Mouse (Mus musculus): ENCODE data around the gene Dedd. TPM values are rescaled to one million over a fixed set of nuclear protein-coding genes. Genes with fewer than 3 reads are reported as not detected.
A peak's percentile ranks its signal among the peaks of the same experiment; 100 is the strongest.
"Not testable (repeated sequence)": the region's sequence is repeated elsewhere in the genome, so short reads cannot be mapped to it uniquely, and the experiment has no call there.

Dedd gene
- polyA plus RNA-seq, 1 experiment from 2014 or later = 36.0 TPM

DNA sequence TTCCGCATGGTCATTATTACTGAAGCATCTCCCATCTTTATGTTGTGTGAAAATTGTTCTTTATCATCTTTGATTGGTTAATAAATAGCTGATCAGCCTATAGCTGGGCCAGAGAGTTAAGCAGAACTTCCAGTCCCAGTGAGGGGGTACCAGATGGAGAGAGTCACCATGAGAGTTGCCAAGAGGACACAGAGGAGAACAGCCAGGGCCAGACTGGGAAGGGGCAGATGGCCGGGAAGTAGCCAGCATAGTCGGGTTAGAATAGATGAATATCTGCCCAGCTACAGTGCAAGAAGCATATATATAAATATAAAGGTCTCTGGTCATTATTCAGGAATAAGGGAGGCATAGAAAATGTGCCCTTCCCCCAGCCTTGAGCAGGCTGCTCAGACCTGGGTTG lies 30.7 kb upstream of the Dedd start:
- Histone ChIP-seq H3K4me1 (ENCODE audit: control insufficient read depth, insufficient read depth, low read length) (peaks cover 6% of the 10 kb centered on the region), H3K36me3 (ENCODE audit: control insufficient read depth, insufficient read depth) (no peaks in the 10 kb centered on the region), H3K4me3 (ENCODE audit: low read length) (no peak overlapping the region), H3K9me3 (replicated peaks; ENCODE audit: control insufficient read depth, low read length) (no peaks in the 10 kb centered on the region), H3K27me3 (ENCODE audit: control insufficient read depth, insufficient read depth, low read length) (peaks cover 6% of the 10 kb centered on the region; the same call in 1 of the 2 replicates), H3K27ac (ENCODE audit: low read length) (no peak overlapping the region), H3K4me2 (ENCODE audit: low read depth, low read length) (no peak overlapping the region), H3K9ac (ENCODE audit: low read length) (no peak overlapping the region)
- 53% methylated on average over 3 of the region's 3 CpGs for WGBS
- ATAC-seq (replicated peaks; ENCODE audit: extremely low read depth, insufficient read depth, low FRiP score) = no peak

DNA sequence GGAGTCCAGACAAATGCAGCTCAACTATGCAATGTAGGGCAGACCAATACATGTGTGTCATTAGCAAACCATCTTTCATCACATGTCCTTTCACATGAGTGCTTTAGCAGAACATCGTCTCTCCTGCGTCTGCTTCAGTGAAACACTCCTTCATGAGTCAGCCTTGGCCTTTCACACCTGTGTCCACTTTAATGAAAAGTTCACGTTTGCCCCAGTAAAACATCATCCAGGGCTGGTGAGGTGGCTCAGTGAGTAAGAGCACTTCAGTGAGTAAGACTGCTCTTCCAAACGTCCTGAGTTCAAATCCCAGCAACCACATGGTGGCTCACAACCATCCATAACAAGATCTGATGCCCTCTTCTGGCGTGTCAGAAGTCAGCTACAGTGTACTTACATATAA lies 22.8 kb upstream of the Dedd start:
- not testable (repeated sequence) for H3K36me3 ChIP-seq (ENCODE audit: control insufficient read depth, insufficient read depth); H3K4me2 ChIP-seq (ENCODE audit: low read depth, low read length); H3K4me1 ChIP-seq (ENCODE audit: control insufficient read depth, insufficient read depth, low read length); H3K27me3 ChIP-seq (ENCODE audit: control insufficient read depth, insufficient read depth, low read length); ATAC-seq (replicated peaks; ENCODE audit: extremely low read depth, insufficient read depth, low FRiP score); H3K9ac ChIP-seq (ENCODE audit: low read length); H3K4me3 ChIP-seq (ENCODE audit: low read length); H3K27ac ChIP-seq (ENCODE audit: low read length); H3K9me3 ChIP-seq (replicated peaks; ENCODE audit: control insufficient read depth, low read length)
- 69% methylated on average over 5 of the region's 5 CpGs for WGBS

DNA sequence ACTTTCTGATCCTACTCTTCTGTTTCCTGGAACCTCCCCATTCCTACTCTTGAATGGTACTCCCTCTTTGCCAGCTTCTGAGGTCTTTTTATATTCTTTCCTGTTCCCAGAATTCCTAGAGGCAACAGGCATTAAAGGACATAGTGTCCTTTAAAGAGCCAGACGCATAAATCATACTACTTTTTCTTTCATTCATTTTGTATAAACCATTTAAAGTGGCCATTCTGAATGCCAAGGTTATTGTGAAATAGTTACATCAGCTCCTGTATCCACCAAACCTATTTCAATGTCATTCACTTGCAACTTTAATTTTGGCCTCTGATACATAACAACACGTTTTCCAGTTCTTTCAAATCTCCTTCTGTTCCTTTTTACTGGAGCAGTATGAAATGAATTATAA lies 19.6 kb upstream of the Dedd start:
- no peak for ATAC-seq (replicated peaks; ENCODE audit: extremely low read depth, insufficient read depth, low FRiP score)
- Histone ChIP-seq H3K9me3 (replicated peaks; ENCODE audit: control insufficient read depth, low read length) (no peaks in the 10 kb centered on the region), H3K36me3 (ENCODE audit: control insufficient read depth, insufficient read depth) (no peaks in the 10 kb centered on the region), H3K27me3 (ENCODE audit: control insufficient read depth, insufficient read depth, low read length) (no peaks in the 10 kb centered on the region), H3K4me2 (ENCODE audit: low read depth, low read length) (no peak overlapping the region), H3K4me3 (ENCODE audit: low read length) (no peak overlapping the region), H3K4me1 (ENCODE audit: control insufficient read depth, insufficient read depth, low read length) (no peaks in the 10 kb centered on the region), H3K9ac (ENCODE audit: low read length) (no peak overlapping the region), H3K27ac (ENCODE audit: low read length) (no peak overlapping the region)
- WGBS = 71% methylated on average over 2 of the region's 2 CpGs

DNA sequence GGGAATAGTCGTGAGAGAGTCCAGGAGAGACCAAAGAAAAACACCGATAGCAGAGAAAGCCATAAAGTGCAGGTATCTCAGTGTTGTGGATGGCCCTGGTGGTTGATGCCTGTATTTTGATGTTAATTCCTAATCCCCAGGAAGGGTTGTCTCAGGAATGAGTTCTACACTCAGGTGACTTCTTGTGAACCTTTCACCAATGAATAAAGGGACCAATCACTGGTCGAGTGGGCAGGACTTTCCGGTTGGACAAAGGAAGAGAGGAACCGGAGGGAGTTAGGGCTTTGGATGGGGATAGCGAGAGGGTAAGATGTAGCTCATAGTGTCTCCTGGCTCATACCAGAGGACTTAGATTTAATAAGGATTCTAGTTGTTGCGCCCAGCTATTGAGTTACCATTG lies 9.2 kb upstream of the Dedd start:
- WGBS = 20% methylated on average over 7 of the region's 7 CpGs
- Histone ChIP-seq H3K9me3 (replicated peaks; ENCODE audit: control insufficient read depth, low read length) (no peaks in the 10 kb centered on the region), H3K9ac (ENCODE audit: low read length) (peak overlapping the region; percentile 20; the same call in 1 of the 2 replicates), H3K27ac (ENCODE audit: low read length) (no peak overlapping the region), H3K4me1 (ENCODE audit: control insufficient read depth, insufficient read depth, low read length) (0 out of 2 replicates have a peak, but pooled peaks cover 2% of the 10 kb centered on the region), H3K4me3 (ENCODE audit: low read length) (peak overlapping the region; percentile 30), H3K4me2 (ENCODE audit: low read depth, low read length) (peak overlapping the region; percentile 50), H3K36me3 (ENCODE audit: control insufficient read depth, insufficient read depth) (no peaks in the 10 kb centered on the region), H3K27me3 (ENCODE audit: control insufficient read depth, insufficient read depth, low read length) (no peaks in the 10 kb centered on the region)
- no peak for ATAC-seq (replicated peaks; ENCODE audit: extremely low read depth, insufficient read depth, low FRiP score)

DNA sequence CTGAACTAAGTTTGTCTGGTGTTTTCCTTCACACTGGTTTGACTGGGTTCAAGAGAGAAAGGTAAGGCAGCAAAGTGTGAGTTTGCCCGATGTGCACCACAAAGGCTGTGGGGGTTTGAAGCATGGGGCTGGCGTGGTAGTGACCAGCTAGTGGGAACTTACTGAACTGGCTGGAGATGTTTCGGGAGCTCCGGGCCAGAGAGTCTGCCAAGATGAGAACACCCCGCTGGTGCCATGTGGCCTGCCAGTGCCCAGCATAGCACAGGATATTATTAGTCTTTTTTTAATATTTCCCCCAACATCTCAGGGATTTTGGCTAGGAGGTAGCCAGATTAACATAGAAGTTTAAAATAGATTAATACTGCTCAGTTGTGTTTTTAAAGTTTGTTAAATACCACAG lies 8.8 kb upstream of the Dedd start:
- WGBS = 29% methylated on average over 5 of the region's 5 CpGs
- H3K27ac ChIP-seq (ENCODE audit: low read length) = no peak overlapping the region
- peak overlapping the region; percentile 30 for H3K4me3 ChIP-seq (ENCODE audit: low read length)
- no peak for ATAC-seq (replicated peaks; ENCODE audit: extremely low read depth, insufficient read depth, low FRiP score)
- H3K9ac ChIP-seq (ENCODE audit: low read length) = peak overlapping the region; percentile 20; the same call in 1 of the 2 replicates
- H3K4me2 ChIP-seq (ENCODE audit: low read depth, low read length) = peak overlapping the region; percentile 50
- H3K9me3 ChIP-seq (replicated peaks; ENCODE audit: control insufficient read depth, low read length) = no peaks in the 10 kb centered on the region
- 0 out of 2 replicates have a peak, but pooled peaks cover 2% of the 10 kb centered on the region for H3K4me1 ChIP-seq (ENCODE audit: control insufficient read depth, insufficient read depth, low read length)
- H3K27me3 ChIP-seq (ENCODE audit: control insufficient read depth, insufficient read depth, low read length) = no peaks in the 10 kb centered on the region
- H3K36me3 ChIP-seq (ENCODE audit: control insufficient read depth, insufficient read depth) = no peaks in the 10 kb centered on the region

DNA sequence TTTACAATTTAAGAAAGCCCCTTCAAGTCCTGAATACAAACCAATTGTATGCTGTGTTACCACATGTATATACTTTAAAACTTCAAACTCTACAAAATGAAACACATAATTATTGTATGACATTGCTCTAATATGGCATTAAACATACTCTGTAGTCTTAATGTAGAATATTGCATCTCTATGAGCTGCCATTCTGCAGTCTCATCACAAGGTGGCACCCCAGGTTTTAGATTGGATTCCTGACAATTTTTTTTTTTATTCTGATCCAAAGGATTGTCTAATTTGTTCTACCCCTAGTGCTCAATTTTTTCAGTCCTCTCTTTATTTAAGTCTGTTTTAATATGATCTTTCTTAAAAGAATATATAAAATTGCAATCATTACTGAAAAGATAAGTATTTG lies 7.5 kb upstream of the Dedd start:
- Histone ChIP-seq H3K9ac (ENCODE audit: low read length) (no peak overlapping the region), H3K36me3 (ENCODE audit: control insufficient read depth, insufficient read depth) (no peaks in the 10 kb centered on the region), H3K27ac (ENCODE audit: low read length) (no peak overlapping the region), H3K4me1 (ENCODE audit: control insufficient read depth, insufficient read depth, low read length) (0 out of 2 replicates have a peak, but pooled peaks cover 5% of the 10 kb centered on the region), H3K9me3 (replicated peaks; ENCODE audit: control insufficient read depth, low read length) (no peaks in the 10 kb centered on the region), H3K4me3 (ENCODE audit: low read length) (no peak overlapping the region), H3K27me3 (ENCODE audit: control insufficient read depth, insufficient read depth, low read length) (no peaks in the 10 kb centered on the region), H3K4me2 (ENCODE audit: low read depth, low read length) (no peak overlapping the region)
- no peak for ATAC-seq (replicated peaks; ENCODE audit: extremely low read depth, insufficient read depth, low FRiP score)

DNA sequence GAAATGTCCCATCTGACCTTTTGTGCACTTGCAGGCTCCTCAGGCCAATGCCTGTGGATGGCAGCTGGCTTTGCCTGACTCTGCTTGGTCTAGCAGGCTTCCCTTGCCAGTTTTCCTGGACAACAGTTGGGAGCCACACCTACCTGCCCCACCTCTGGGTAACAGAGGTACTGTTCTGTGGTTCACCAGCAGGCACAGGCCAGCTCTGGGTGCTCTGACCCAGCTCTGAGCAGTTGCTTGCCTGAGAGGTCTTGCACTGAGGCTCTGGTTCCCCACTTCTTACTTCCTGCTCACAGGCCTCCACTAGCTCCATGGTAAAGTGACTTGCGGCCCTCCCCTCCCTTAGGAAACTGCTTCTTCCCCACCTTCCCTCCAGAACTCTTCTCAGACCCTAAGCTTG lies 6.9 kb upstream of the Dedd start:
- Histone ChIP-seq H3K9ac (ENCODE audit: low read length) (no peak overlapping the region), H3K4me1 (ENCODE audit: control insufficient read depth, insufficient read depth, low read length) (0 out of 2 replicates have a peak, but pooled peaks cover 5% of the 10 kb centered on the region), H3K36me3 (ENCODE audit: control insufficient read depth, insufficient read depth) (no peaks in the 10 kb centered on the region), H3K4me2 (ENCODE audit: low read depth, low read length) (no peak overlapping the region), H3K27me3 (ENCODE audit: control insufficient read depth, insufficient read depth, low read length) (no peaks in the 10 kb centered on the region), H3K27ac (ENCODE audit: low read length) (no peak overlapping the region), H3K9me3 (replicated peaks; ENCODE audit: control insufficient read depth, low read length) (no peaks in the 10 kb centered on the region), H3K4me3 (ENCODE audit: low read length) (no peak overlapping the region)
- WGBS = 90% methylated on average over 1 of the region's 1 CpGs
- ATAC-seq (replicated peaks; ENCODE audit: extremely low read depth, insufficient read depth, low FRiP score) = no peak

DNA sequence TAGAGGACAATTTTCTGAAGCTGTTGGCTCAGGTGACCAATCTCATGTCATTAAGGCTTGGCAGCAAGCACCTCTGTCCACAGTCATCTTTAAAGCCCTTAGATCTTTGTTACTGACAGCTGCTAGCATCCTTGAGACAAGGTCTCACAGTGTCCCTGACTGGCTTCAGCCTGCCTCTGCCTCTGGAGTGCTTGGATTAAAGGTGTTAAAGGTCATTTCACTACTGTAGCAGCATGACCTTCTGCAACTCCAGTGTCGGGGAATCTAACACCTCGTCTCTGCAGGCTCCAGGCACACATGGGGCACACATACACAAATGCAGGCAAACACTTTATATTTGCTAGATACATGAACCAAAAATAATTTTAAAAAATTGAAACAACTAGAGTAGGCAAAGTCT lies 3.4 kb upstream of the Dedd start:
- ATAC-seq (replicated peaks; ENCODE audit: extremely low read depth, insufficient read depth, low FRiP score) = no peak
- no peaks in the 10 kb centered on the region for H3K9me3 ChIP-seq (replicated peaks; ENCODE audit: control insufficient read depth, low read length)
- no peak overlapping the region for H3K27ac ChIP-seq (ENCODE audit: low read length)
- WGBS = 71% methylated on average over 2 of the region's 2 CpGs
- H3K36me3 ChIP-seq (ENCODE audit: control insufficient read depth, insufficient read depth) = no peaks in the 10 kb centered on the region
- H3K9ac ChIP-seq (ENCODE audit: low read length) = no peak overlapping the region
- H3K27me3 ChIP-seq (ENCODE audit: control insufficient read depth, insufficient read depth, low read length) = no peaks in the 10 kb centered on the region
- H3K4me2 ChIP-seq (ENCODE audit: low read depth, low read length) = no peak overlapping the region
- peaks cover 18% of the 10 kb centered on the region for H3K4me1 ChIP-seq (ENCODE audit: control insufficient read depth, insufficient read depth, low read length)
- no peak overlapping the region for H3K4me3 ChIP-seq (ENCODE audit: low read length)

DNA sequence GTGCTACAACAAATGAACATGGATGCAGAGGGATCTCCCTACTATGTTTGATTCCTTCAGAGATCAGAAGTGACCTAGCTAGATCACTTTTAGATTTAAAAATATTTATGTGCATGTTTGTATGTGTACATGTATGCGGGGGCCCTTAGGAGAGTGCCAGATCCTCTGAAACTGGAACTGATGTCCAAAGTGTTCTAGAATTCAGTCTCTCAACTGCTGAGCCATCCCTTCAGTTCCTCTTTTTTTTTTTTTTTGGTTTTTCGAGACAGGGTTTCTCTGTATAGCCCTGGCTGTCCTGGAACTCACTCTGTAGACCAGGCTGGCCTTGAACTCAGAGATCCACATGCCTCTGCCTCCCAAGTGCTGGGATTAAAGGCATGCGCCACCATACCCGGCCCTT lies 2.4 kb upstream of the Dedd start:
- H3K27me3 ChIP-seq (ENCODE audit: control insufficient read depth, insufficient read depth, low read length); H3K4me2 ChIP-seq (ENCODE audit: low read depth, low read length); H3K36me3 ChIP-seq (ENCODE audit: control insufficient read depth, insufficient read depth); H3K9ac ChIP-seq (ENCODE audit: low read length); H3K4me3 ChIP-seq (ENCODE audit: low read length); ATAC-seq (replicated peaks; ENCODE audit: extremely low read depth, insufficient read depth, low FRiP score); H3K9me3 ChIP-seq (replicated peaks; ENCODE audit: control insufficient read depth, low read length); H3K27ac ChIP-seq (ENCODE audit: low read length): not testable (repeated sequence)
- peaks cover 24% of the 10 kb centered on the region for H3K4me1 ChIP-seq (ENCODE audit: control insufficient read depth, insufficient read depth, low read length)
- WGBS = 73% methylated on average over 4 of the region's 4 CpGs

DNA sequence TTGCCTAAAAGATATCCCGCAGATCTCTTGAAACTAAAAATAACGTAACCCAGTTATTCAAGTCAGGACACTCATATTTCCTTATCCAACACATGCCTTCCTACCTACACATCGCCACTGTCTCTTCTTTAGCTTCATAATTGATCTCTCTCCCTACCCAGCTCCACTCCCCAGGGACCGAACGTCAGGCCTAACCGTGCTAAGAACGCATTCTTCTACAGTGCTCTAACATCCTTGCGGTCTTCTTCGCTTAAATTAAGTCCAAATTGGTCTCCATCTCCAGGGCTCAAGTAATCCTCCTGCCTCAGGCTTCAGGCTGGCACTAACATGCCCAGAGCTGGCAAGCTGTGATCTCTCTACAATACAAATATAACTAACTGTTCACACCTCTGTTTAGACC lies 701 bp upstream of the Dedd start:
- no peaks in the 10 kb centered on the region for H3K36me3 ChIP-seq (ENCODE audit: control insufficient read depth, insufficient read depth)
- peak overlapping the region; percentile 93 for H3K4me3 ChIP-seq (ENCODE audit: low read length)
- H3K27ac ChIP-seq (ENCODE audit: low read length) = peak overlapping the region; percentile 100
- no peak for ATAC-seq (replicated peaks; ENCODE audit: extremely low read depth, insufficient read depth, low FRiP score)
- peak overlapping the region; percentile 97 for H3K4me2 ChIP-seq (ENCODE audit: low read depth, low read length)
- no peaks in the 10 kb centered on the region for H3K9me3 ChIP-seq (replicated peaks; ENCODE audit: control insufficient read depth, low read length)
- H3K27me3 ChIP-seq (ENCODE audit: control insufficient read depth, insufficient read depth, low read length) = no peaks in the 10 kb centered on the region
- H3K4me1 ChIP-seq (ENCODE audit: control insufficient read depth, insufficient read depth, low read length) = peaks cover 32% of the 10 kb centered on the region
- WGBS = 15% methylated on average over 9 of the region's 9 CpGs
- peak overlapping the region; percentile 99 for H3K9ac ChIP-seq (ENCODE audit: low read length)

Measured in heart, embryonic 16.5 days (tissue).